Mouse (Mus musculus) thymus, adult 18-20 months (tissue): Measurements from ENCODE around the gene Arid1a.

ENCODE experiments used
- DNase-seq, 2 experiments: peaks; one replicate each; pipeline ENCODE4 v3.0.0; 2022; ENCODE audit warnings: mixed read lengths in 2 of 2

The Arid1a gene

DNA sequence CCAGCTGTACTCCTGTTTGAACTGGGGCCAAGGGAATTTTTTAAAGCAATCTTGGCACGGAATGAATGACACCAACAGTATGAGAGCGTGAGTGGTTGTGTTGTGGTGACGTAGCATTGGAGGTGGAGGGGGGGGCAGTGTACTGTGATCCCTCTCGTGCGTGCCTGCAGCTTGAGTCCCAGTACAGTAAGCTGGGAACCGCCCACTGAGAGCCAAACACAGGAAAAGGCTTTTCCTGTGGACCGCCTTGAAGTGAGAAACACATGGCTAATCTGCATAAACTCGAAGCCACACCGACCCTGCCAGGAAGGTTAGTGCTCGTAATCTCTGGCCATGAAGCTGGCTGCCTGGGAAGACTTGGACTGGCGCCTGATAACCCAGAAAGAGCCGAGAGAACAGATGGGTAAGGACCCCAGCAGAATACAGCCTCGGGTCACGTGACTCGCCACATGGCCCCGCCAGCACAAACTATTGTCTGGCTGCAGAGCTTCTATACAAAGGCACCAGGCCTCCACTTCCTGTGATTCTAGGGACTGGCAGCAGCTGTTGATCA, 27.0 kb downstream of the Arid1a start:
- peak; percentile 62 to 72 for DNase-seq

DNA sequence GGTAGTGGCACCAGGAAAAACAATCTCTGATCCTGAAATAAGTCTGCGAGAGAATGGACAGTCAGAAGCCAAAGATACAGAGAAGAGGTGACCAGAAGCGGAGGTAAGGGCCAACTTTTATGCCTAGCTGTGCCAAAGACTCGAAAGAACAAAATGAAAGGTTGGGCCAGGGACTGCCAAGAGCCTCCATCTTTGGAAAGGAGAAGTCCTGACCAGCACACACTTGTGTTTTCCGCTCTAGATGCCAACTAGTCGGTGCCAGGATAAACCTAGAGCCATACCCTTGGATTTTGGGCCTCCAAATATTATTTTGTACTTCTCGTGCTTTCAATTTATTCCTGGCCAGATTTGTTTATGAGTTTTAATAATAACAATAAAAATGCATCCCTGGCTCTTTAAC, 27.6 kb downstream of the Arid1a start:
- no peak for DNase-seq

DNA sequence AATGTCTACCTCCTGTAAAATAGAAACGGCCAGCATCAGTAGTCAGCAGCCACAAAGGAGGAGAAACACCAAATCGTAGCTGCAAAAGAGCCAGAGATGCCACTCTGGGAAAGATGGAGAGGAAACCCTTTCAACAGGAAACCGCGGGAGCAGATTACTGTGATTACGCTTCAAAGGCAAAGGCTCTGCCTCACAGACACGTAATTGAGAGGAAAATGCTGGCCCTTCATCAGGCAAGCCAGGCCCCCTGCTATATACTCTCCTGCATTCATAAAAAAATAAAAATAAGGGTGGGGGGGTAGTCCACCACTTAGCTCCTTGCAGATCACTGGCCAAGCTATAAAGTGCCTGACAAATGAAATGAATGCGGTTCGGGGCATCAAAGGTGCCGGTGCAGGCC, 28.3 kb downstream of the Arid1a start:
- no peak for DNase-seq

DNA sequence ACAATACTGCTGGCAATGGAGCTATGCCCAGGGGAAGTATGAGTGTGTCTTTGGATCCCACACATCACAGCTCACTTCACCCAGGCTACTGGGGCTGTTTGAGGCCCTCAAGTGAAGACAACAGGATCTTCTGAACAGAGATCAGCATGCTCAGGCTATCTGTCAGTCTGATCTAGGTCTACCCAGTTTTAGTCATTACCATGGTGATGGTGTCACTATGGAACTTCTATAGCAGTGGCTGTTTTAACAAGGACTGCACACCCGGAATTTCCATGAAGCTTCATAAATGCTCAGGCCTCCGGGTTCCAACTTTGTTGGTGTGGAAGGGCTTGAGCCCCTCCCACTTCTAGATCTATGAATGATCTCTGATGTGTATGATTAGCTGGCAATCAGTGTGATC, 30.9 kb downstream of the Arid1a start:
- no peak for DNase-seq

DNA sequence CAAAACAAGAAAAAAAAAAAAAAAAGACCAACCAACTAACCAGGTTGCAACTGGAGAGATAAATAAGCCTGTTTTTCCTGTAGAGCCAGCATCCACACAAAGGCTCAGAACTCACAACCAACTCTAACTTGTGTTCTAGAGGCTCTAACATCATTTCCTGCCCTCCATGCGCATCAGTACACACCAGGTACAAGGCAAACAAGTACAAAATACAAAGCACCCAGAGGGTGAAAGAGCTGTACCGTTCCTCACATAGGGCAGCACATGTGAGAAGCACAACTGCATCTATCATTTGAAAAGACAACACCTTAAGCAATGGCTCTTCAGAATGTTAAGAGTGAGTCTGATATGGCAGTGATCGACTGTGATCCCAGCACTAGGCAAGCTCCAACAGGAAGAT, 36.8 kb downstream of the Arid1a start:
- no peak for DNase-seq

DNA sequence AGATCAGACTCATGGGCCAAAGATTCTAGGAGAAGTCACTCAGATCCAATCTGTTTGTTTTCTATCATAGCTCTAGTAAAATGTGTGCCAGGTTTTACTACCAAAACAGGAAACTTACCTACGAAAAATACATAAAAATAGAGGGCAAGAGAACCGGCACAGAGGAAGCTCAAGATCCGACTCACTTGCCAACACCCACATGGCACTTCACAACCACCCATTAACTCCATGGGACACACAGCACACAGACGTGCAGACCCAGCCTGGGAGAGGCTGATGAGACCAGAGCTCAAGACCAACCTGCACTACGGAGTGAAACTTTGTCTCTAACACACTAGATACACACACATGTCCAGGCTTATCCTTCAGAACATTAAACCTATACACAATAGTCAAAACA, 43.8 kb downstream of the Arid1a start:
- no peak for DNase-seq

DNA sequence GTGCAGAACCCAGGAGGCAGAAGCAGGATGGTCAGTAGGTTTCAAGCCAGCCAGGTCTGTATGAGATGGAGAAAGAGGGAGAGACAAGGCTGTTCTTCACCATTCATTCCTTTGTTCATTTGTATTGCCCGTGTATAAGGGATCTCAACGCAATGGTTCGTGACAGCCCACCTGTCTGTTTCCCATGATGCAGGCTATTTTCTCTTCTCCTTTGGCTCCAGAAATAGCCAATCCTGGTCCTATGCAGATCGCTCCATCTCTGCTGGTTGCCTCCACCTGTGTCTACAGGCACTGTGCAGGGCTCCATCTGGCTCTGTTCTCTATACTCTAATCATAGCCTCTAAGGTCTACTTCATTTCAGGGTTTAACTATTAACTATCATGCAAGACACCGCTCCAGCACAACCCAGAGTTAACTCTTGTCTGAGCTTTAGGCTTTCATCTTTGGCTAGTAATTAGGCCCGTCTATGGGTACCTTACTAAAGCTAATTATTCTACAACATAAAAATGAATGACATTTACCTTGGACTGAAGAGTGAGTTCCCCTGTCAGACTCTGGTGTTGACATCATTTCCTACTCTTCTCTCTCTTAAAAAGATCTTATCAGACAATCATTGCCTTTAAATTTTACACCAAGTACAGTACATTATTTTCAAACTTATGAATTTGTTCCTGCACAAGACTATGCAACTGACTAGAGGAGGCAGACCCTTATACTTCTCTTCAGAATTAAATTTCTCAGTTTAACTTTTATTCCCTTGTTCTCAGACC, 45.1 kb downstream of the Arid1a start:
- no peak for DNase-seq

DNA sequence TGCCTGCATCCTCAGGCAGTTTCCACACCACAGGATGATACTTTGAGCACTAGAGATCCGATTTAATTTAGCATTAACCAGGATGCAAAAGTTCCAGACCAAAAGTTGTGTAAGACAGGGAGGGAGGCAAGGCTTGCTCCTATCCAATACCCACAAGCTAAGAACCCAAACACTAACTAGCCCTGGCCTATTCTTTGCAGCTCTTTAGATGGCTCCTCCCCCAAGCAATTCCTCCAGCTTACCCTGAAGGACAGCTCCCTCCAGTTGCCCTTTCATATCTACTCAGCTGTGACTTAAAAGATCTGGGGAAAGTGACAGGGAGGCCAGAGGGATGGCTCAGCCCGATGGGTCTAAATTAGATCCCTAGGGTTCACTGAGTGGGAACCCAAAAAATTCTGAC, 47.2 kb downstream of the Arid1a start:
- no peak for DNase-seq

DNA sequence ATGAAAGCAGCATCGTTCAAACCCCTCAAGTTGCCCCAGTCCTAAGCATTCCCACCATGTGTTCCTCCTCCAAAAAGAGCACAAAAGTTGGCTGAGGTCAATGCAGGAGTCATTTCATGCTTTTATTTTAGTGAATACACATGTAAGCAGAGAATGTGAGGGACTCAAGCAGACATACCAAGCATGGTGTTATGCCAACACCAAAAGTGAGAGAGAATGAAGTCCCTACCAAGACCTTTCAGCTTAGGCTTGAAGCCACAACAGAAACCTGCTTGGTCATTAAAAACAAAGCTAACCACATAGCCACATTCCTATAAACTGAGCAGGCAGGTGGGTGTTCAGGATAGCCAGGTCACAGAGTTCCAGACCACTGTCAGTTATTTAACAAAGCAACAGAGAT, 49.1 kb downstream of the Arid1a start:
- no peak for DNase-seq

DNA sequence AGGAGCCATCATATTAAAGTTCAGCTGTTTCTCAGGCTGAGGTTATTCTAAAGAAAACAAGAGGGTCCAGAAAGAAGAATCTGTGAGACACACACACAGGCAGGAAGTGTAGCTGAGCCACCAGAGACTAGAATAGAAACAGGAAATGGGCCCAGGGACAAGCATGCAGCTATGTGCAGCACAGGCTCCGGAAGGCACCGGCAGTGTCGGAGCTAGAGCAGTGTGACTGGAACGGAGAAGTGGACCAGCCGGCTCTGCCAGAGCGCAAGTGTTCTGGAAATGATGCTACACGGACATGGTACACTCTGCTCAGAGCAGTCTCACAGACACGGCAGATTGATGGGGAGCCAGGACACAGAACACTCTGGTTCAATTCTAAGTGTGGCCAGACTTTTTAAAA, 49.6 kb downstream of the Arid1a start:
- peak; percentile 73 to 82 for DNase-seq

DNA sequence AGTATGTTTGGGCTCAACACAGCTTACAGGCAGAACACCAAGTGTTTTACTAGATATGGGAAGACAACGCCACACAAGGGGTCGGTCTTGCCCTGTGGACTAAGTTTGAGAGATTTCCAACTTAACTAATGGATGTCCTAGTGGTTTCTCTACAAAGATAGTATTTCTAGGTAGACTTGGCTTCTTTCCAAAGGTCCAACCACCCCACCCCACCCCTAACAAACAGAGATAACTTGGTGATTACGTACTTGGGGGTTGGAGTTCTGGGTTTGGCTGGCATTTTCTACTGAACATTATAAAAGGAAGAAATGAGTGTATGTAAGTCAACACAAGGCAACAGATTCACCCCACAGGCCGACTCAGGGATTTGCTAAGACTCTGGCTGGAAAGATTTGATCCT, 51.5 kb downstream of the Arid1a start:
- no peak for DNase-seq

DNA sequence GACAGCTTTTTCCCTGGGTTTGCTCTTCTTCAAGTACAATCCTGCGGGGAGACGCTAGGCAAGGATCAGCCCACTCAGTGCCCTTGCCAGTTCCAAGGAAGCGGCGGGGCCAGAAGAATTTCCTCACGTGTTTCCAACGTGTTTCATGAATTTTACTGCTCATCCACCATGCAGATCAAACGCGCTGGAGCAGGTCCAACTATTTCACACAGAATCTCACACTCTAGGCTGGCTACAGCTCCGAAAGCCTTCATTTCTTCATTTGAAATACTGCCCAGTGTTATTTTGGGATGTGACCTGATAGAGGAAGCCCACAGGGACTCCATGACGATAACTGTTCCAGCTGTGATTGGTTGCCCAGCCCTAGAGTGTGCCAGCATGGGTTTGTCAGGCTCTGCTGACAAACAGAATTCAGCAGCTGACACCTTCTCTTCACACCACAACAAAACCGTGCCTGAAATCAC, 55.6 kb downstream of the Arid1a start:
- no peak for DNase-seq

DNA sequence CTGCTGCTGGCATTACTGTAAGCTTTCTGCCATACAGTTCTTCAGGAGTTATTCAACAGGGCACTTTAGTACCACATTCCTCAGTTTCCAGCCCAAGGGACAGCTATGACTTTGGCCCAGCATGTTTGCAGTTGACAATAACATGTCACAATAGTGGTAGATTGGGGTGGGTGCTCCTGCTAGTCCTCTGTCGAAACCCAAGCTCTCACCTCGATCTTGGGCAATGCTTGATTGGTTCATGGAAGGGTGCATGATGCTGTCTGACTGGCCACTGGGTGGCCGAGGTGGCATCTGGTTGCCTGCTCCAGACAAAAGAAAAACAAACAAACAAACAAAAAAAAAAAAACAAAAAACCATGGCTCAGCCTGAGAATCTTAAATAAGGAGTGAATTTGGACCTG, 61.2 kb downstream of the Arid1a start:
- DNase-seq, result no peak

DNA sequence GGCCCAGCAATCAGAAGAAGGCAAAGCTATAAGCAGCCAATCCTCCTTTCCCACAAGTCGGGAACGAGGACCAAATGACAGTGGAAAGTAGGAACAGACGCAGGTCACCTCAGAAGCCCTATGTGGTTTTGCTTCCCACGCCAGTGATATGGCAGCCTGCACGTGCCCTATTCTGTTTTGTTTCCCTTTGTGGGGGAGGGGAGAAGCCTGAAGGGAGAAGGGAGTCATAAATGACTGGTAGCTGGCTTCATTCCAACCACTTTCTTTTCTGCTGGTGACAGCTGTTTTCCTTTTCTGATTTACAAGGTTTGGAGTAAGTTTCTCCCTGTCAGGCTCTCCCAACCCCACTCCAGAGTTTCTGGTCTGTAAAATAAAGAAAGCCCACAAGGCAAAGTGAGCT, 66.3 kb downstream of the Arid1a start:
- DNase-seq, result no peak

DNA sequence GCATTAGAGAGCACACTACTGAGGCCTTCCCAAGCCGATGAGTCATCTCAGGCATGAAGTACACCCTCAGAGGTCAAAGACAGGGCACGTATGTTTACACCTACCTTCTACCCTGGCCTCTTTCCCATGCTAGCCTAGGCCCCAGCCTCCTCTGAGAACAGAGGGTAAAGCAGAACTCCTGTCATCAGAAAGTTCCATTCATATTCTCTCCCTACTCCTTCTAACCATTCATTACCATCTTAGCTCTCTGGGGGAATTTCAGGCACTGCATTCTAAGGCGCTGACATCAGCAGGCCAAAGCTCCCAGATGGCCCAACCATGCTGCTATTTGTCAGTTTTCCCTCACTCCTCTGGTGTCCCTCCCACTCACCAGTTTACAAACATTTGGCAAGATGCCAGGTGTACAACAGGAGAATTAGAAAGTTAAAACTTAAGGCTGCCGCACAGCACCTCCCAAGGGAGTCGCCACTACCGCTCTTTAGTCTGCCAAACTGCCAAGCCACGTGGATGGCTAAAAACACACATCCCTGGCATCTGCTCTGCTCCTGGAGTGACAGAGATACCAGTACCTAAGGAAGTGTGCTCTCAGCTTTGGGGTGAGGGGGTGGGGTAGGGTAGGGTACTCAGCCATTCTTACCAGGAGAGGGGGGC, 68.0 kb downstream of the Arid1a start:
- no peak for DNase-seq

DNA sequence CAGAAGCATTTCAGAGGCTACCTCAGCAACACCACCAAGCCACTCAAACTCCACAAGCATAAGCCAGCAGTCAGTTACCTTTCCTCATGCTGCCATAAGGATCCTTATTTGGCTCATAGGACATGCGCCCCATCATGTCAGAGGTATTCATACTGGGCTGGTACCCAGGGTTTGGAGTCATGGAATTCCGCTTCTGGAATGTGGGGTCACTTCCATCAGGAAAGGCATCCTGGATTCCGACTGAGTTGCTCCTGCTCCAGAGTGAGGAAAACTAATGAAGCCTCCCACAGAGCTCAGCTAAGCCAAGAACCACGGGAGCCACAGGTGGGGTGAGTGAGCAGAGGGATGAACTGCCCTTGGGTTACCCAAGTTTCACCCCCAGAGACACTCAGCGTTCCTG, 69.4 kb downstream of the Arid1a start:
- no peak for DNase-seq

DNA sequence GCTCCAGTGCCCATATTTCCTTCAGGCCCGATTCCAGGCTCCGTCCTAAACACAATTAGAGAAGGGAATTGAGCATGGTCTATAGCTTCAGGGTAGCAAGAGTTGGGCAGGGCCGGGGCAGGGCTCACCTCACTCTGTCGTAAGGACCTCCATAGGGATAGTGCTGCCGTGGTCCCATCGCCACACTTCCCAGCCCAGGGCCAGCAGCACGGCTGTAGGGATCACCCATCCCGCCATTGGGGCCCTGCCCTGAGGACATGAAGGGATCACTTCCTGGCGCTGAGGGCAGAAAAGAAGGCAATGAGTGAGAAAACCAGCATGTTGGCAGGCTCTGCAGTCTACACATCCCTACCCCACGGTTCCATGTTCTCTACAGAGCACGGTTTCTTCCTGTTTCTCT, 70.1 kb downstream of the Arid1a start:
- DNase-seq, result no peak

DNA sequence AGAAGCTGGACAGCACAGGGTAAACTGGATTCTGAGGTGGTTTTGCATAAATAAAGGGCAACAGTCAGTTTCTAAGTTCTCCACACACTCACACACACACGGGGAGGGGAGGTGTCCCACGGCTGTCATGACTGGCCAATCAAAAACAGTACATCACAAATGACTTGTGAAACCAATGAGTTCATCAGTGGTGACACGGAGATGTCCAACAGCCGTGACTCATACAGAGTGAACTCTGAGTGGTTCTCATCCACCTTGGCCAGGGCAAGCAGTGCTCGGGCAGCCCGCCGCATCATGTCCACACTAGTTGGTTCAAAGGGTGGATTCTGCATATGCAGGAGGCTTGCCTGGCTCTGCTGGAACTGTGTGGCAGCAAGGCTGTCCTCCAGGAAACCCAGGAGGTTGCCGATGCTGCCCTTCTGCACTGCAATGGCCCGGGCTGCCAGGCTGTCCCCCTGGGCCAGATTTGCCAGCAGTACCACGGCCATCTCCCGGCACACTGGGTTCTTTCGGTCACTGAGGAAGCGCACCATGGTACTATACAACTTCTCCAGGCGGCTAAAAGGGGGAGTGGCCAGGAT, 76.3 kb downstream of the Arid1a start:
- no peak for DNase-seq

DNA sequence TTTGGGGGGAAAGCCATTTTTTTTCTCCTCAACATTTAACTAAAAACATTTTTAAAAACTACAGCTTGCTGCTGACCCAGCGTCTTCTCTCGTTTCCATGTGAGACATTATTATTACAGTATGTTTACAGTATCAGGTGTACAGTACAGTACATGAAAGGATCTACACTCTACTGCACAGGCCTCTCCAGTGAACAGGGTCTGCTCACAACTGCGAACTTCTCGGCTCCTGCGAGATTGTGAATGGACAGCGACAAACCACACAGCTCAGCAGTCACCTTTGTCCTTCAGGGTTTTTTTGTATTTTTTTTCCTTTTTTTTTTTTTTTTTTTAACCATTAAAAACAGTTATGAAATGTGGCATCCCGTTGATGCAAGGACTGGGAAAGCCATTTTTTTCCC, 76.9 kb downstream of the Arid1a start:
- no peak for DNase-seq

DNA sequence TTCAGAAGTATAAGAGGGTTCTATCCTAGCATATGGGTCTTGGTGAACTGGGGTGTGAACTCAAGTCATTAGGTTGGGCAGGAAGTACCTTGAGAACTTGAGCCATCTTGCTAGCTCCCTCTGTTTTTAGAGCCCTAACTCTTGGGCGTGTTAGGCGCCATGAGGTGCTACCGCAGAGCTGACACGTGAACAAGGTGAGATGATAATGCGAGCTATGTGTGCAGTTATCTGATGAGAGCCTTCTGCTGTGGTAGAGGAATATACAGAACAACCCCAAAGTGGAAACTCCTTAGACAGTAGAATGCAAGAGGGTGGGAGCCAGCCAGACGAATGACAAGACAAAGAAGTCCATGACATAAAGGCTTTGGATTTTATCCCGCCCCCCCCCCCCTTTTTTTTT, 79.3 kb downstream of the Arid1a start:
- DNase-seq, result no peak

DNA sequence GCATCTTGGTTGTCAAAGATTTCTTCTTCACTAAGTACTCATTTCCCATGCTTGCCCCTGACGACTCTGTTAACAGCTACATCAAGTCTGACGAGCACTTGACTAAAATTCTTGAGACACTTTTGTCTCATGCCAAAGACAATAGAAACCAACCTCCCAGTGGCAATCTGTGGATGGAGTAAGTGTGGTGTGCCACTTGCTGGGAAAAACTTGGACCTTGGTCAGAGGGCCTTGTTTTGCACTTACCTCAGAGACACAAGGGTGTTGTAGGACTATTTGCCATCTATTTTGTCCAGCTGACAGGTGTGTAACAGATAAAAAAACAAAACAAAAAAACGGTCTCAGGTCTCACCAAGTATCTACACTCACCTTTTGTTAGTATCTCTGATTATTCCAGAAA, 80.4 kb downstream of the Arid1a start:
- DNase-seq, result no peak

DNA sequence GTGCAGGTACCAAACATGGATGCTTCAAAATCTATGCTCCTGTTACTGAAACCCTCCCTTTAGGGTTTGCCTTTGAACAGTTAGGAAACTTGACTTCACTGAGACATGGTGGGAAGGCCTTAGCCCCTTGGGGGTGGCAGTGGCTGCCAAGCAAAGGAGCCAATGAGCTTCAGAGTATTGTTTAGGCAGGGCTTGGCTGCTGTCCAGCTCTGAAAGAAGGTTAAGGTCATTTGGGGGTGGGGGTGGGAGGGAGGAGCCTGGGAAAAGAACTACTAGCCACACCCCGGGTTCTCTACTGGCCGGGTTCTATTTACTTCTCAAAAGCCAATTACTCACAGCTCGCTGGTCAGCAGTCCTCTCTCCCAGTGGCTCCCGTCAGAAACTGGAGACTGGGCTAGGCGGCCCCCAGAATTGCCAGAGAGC, 81.0 kb downstream of the Arid1a start:
- DNase-seq, result no peak

DNA sequence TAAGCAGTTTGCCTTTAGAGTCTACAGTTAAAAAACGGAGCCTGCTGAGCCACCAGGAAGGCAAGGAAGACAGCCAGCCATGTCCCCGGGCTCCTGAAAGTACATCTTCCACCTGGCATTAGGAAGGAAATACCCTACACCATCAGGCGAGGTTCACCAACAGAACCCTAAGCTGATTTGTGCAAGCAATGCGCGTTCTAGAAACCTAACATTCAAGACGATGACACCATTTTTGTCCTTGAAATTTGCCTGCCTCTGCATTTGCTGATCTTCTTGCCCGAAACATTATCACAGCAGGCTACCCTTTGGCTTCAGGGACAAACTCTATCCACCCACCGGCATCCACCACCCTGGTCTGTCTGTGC, 82.3 kb downstream of the Arid1a start:
- no peak for DNase-seq

DNA sequence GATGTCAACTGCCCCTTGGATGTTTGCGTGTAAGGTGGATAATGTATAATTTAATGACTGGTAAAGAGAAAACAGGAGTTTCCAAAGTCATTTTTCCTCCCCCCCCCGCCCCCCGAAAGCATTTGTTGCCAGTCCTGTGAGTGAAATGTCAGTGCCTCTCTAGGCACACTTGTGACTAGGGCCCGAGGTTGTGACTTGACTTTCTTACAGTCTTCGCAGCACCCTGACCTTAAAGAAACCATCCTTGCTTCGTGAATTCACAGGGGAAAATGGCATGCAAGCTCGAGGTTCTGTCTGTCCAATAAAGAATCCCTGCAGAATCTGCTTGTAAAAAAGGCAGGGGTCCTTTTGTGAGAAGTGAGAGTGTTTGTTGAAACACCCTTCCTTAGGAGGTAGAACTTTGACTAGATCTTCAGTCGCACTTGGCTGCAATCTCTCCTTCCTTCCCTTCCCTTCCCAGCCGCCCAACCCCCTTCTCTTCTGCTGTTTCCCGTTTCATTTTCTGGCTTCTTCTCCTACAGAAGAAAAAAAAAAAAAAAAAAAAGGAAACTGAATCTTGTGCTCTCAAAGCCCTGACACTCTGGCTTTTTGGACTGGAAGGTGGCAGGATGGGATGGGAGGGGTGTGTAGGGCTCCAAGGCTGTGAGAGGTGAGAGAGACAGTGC, 82.8 kb downstream of the Arid1a start:
- DNase-seq, result no peak
